Mouse (Mus musculus) heart, embryonic 14.5 days (tissue): ENCODE data around the gene Tmem88b. TPM values are rescaled to one million over a fixed set of nuclear protein-coding genes. Genes with fewer than 3 reads are reported as not detected.
A peak's percentile ranks its signal among the peaks of the same experiment; 100 is the strongest.
"Not testable (repeated sequence)": the region's sequence is repeated elsewhere in the genome, so short reads cannot be mapped to it uniquely, and the experiment has no call there.

Experiments used
- ATAC-seq: fragments of 200-750 bp; cut with Nextera tagmentation; 2 replicates; pipeline ENCODE4 v1.8.0; 2017; ENCODE audit warnings: low read depth, moderate TSS enrichment; ENCODE audit not compliant: insufficient number of reproducible peaks, insufficient read depth, low FRiP score
- H3K27ac ChIP-seq, 2 experiments: fragments of 200-500 bp in 1 of 2; fragments of 300-500 bp in 1 of 2; sonication (generic) in 1 of 2; replicated peaks in 1 of 2; 2 replicates each; pipeline ENCODE4 v1.5.1; 2012 to 2014; ENCODE audit warnings: low read depth in 2 of 2, low read length in 2 of 2, control low read depth in 1 of 2, mild to moderate bottlenecking in 1 of 2, mixed read lengths in 1 of 2; ENCODE audit not compliant: control insufficient read depth in 1 of 2, insufficient read depth in 1 of 2
- H3K27me3 ChIP-seq: fragments of 300-500 bp; sonication (generic); 2 replicates; pipeline ENCODE4 v1.6.1; 2014; ENCODE audit warnings: mild to moderate bottlenecking, low read length, control low read depth; ENCODE audit not compliant: control insufficient read depth, insufficient read depth
- H3K36me3 ChIP-seq: fragments of 300-500 bp; sonication (generic); 2 replicates; pipeline ENCODE4 v1.6.1; 2014; ENCODE audit warnings: mild to moderate bottlenecking, control low read depth, low read length, mixed read lengths; ENCODE audit not compliant: control insufficient read depth, insufficient read depth
- H3K4me1 ChIP-seq, 2 experiments: fragments of 200-500 bp in 1 of 2; fragments of 300-500 bp in 1 of 2; sonication (generic) in 1 of 2; 2 replicates each; pipeline ENCODE4 v1.6.1; 2012 to 2014; ENCODE audit warnings: low read length in 2 of 2, control low read depth in 1 of 2, mixed read lengths in 1 of 2; ENCODE audit not compliant: control insufficient read depth in 2 of 2, insufficient read depth in 2 of 2
- H3K4me2 ChIP-seq: fragments of 300-500 bp; sonication (generic); 2 replicates; pipeline ENCODE4 v1.6.1; 2014; ENCODE audit warnings: mild to moderate bottlenecking, low read length
- H3K4me3 ChIP-seq, 2 experiments: fragments of 200-500 bp in 1 of 2; fragments of 300-500 bp in 1 of 2; sonication (generic) in 1 of 2; 2 replicates each; pipeline ENCODE4 v1.5.1; 2012 to 2014; ENCODE audit warnings: low read length in 2 of 2, mild to moderate bottlenecking in 2 of 2, control low read depth in 1 of 2, low read depth in 1 of 2, moderate library complexity in 1 of 2; ENCODE audit not compliant: control insufficient read depth in 1 of 2, insufficient read depth in 1 of 2
- H3K9ac ChIP-seq: fragments of 300-500 bp; sonication (generic); 2 replicates; pipeline ENCODE4 v1.6.1; 2014; ENCODE audit warnings: mild to moderate bottlenecking, low read length
- H3K9me3 ChIP-seq: fragments of 300-500 bp; sonication (generic); 2 replicates; pipeline ENCODE4 v1.6.1; 2016; ENCODE audit warnings: low read length, control low read depth; ENCODE audit not compliant: control insufficient read depth
- WGBS: fragments of 180-500 bp; shearing (Covaris S2); extraction: QIAGEN DNeasy Blood & Tissue Kit; methylation state at CpG from one replicate; pipeline ENCODE4 v1.1.7; 2014; 5-methylcytosine and 5-hydroxymethylcytosine counted together
- polyA plus RNA-seq: library from polyadenylated mRNA; unstranded; fragments of >200 nt; fragmentation: Nextera tagmentation; extraction: Ambion mirVana; gene quantifications from 2 replicates; pipeline ENCODE4 v1.2.1, GENCODE M21; 2014

Gene Tmem88b
- polyA plus RNA-seq, 1 experiment from 2014 or later, result 2.5 TPM

GRCm38 (mm10) chr4:155788833-155789232 is 3.2 kb upstream of the Tmem88b start:
- not testable (repeated sequence) for H3K9ac ChIP-seq, H3K4me3 ChIP-seq, H3K27ac ChIP-seq, H3K4me2 ChIP-seq, H3K27me3 ChIP-seq, ATAC-seq, H3K36me3 ChIP-seq, H3K9me3 ChIP-seq
- WGBS, result 72% methylated on average over 4 of the region's 4 CpGs
- peaks cover 5 to 17% of the 10 kb centered on the region in 2 experiments; a peak in 3 of 4 replicates for H3K4me1 ChIP-seq

- H3K36me3 ChIP-seq, result no peaks in the 10 kb centered on the region
- 54% methylated on average over 3 of the region's 3 CpGs for WGBS
- H3K4me2 ChIP-seq, result no peak overlapping the region
- H3K27me3 ChIP-seq, result no peaks in the 10 kb centered on the region
- no peak overlapping the region for H3K4me3 ChIP-seq
- no peak overlapping the region for H3K9ac ChIP-seq
- H3K27ac ChIP-seq, result no peak overlapping the region
- H3K9me3 ChIP-seq, result no peaks in the 10 kb centered on the region
- no peak for ATAC-seq
- peaks cover 6 to 23% of the 10 kb centered on the region in 2 experiments; a peak in 3 of 4 replicates for H3K4me1 ChIP-seq
Measured at GRCm38 (mm10) chr4:155788300-155788699, 2.6 kb upstream of the Tmem88b start.

- Histone ChIP-seq H3K9ac (peak overlapping the region; percentile 58), H3K9me3 (no peaks in the 10 kb centered on the region), H3K4me1 (peaks cover 11 to 29% of the 10 kb centered on the region in 2 experiments), H3K4me3 (peak overlapping the region; percentile 18 to 68), H3K27me3 (no peaks in the 10 kb centered on the region), H3K27ac (peak overlapping the region; percentile 35 to 70), H3K36me3 (no peaks in the 10 kb centered on the region), H3K4me2 (peak overlapping the region; percentile 49)
- 63% methylated on average over 10 of the region's 10 CpGs for WGBS
- no peak for ATAC-seq
Measured at GRCm38 (mm10) chr4:155785246-155785645, 428 bp downstream of the Tmem88b start.

- peaks cover 13 to 32% of the 10 kb centered on the region in 2 experiments for H3K4me1 ChIP-seq
- peak overlapping the region; percentile 88 for H3K9ac ChIP-seq
- H3K36me3 ChIP-seq, result no peaks in the 10 kb centered on the region
- H3K4me2 ChIP-seq, result peak overlapping the region; percentile 82
- H3K27me3 ChIP-seq, result no peaks in the 10 kb centered on the region
- no peaks in the 10 kb centered on the region for H3K9me3 ChIP-seq
- ATAC-seq, result peak; percentile 72
- H3K4me3 ChIP-seq, result peak overlapping the region; percentile 68 to 71
- H3K27ac ChIP-seq, result peak overlapping the region; percentile 79 to 85
- 0% methylated on average over 51 of the region's 52 CpGs for WGBS
Measured at GRCm38 (mm10) chr4:155784081-155784701, 1.5 kb downstream of the Tmem88b start.

- Histone ChIP-seq H3K9ac (peak overlapping the region; percentile 88), H3K27ac (peak overlapping the region; percentile 79 to 85), H3K4me2 (peak overlapping the region; percentile 82), H3K36me3 (no peaks in the 10 kb centered on the region), H3K4me3 (peak overlapping the region; percentile 68 to 71), H3K4me1 (peaks cover 13 to 36% of the 10 kb centered on the region in 2 experiments), H3K27me3 (no peaks in the 10 kb centered on the region), H3K9me3 (no peaks in the 10 kb centered on the region)
- ATAC-seq, result no peak
- WGBS, result 32% methylated on average over 16 of the region's 16 CpGs
Measured at GRCm38 (mm10) chr4:155783486-155784080, 2.1 kb downstream of the Tmem88b start.

- no peak overlapping the region for H3K4me2 ChIP-seq
- 20% methylated on average over 6 of the region's 6 CpGs for WGBS
- H3K27ac ChIP-seq, result peak overlapping the region; percentile 21 to 61
- H3K4me1 ChIP-seq, result peaks cover 25 to 54% of the 10 kb centered on the region in 2 experiments
- H3K4me3 ChIP-seq, result no peak overlapping the region
- no peak for ATAC-seq
- no peaks in the 10 kb centered on the region for H3K36me3 ChIP-seq
- H3K27me3 ChIP-seq, result no peaks in the 10 kb centered on the region
- H3K9me3 ChIP-seq, result no peaks in the 10 kb centered on the region
- no peak overlapping the region for H3K9ac ChIP-seq
Measured at GRCm38 (mm10) chr4:155780895-155781294, 4.8 kb downstream of the Tmem88b start.

- peaks cover 31 to 54% of the 10 kb centered on the region in 2 experiments for H3K4me1 ChIP-seq
- 86% methylated on average over 4 of the region's 4 CpGs for WGBS
- H3K27me3 ChIP-seq, result no peaks in the 10 kb centered on the region
- no peaks in the 10 kb centered on the region for H3K36me3 ChIP-seq
- no peak overlapping the region for H3K4me3 ChIP-seq
- H3K4me2 ChIP-seq, result no peak overlapping the region
- no peak overlapping the region for H3K9ac ChIP-seq
- no peak overlapping the region for H3K27ac ChIP-seq
- no peak for ATAC-seq
- H3K9me3 ChIP-seq, result no peaks in the 10 kb centered on the region
Measured at GRCm38 (mm10) chr4:155779498-155779897, 6.2 kb downstream of the Tmem88b start.
